Mouse (Mus musculus) thymus, postnatal 0 days (tissue): Measurements from ENCODE around the gene Olfr54. TPM values are rescaled to one million over a fixed set of nuclear protein-coding genes. Genes with fewer than 3 reads are reported as not detected.
"Not testable (repeated sequence)": the region's sequence is repeated elsewhere in the genome, so short reads cannot be mapped to it uniquely, and the experiment has no call there.

Experiments used
- DNase-seq: peaks from one replicate; pipeline ENCODE4 v3.0.0-alpha.2; 2015; ENCODE audit warnings: low spot score
- polyA plus RNA-seq: library from polyadenylated mRNA; unstranded; fragments of >200 nt; fragmentation: Nextera tagmentation; extraction: Ambion mirVana; gene quantifications from 2 replicates; pipeline ENCODE4 v1.2.1, GENCODE M21; 2015

Olfr54 gene
- 0.03 TPM in 1 of 2 replicates, not detected in the other for polyA plus RNA-seq

DNA sequence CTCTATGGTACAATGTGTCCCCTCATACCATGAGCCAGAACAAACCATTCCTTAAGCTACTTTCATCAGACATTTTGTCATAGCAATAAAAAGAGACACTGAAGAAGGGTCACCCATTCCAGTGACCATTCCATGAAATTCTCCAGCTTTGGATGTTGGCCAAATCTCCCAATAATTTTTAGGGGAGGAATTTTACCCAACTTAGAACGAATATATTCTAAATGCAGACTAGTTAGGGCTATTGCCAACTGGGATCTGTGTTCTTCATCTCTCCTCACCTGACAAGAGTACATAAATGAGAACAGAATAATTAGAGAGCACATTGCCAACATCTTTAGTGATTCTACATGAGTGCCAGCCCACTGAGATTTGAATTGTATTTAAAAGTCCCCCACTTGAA lies at the start of gene Olfr54:
TSS of gene Olfr54 (plus strand) at position 301 of the 400 bp plus-strand sequence.
- DNase-seq = no peak

DNA sequence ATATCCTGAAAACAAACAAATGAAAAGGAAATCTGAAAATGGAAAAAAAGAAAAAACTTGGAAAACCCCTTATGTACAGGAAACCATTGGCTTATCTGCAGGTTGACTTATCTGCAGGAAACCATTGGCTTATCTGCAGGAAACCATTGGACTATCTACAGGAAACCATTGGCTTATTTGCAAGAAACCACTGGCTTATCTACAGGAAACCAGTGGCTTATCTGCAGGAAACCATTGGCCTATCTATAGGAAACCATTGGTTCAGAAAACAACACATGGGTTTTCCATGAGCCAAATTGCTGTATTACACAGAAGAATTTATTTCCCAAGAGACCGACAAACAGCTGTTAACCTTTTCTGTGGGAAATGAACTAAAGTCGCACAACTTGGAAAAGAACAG lies 49.1 kb upstream of the Olfr54 start:
- no peak for DNase-seq

DNA sequence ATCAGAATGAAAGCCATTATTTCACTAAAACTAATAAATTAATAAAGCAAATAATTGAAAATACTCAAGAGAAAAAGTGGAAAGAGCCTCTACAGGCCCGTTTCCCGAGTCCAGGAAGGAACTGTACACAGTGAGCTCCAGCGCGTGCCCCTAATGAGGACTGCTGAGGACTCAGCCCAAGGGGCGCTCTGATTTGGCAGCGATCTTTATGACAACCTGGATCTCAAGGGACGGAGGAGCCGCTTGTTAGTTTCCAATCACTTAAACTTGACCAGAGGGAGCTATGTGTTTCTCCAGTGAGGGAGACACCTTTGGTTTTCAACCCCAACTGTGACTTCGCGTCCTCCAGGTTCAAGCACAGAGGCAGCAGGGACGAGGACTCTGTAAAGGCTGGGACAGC lies 47.8 kb upstream of the Olfr54 start, which contains the start of gene Olfr1378:
TSS of gene Olfr1378 (plus strand) at position 301 of the 400 bp plus-strand sequence.
- no peak for DNase-seq

DNA sequence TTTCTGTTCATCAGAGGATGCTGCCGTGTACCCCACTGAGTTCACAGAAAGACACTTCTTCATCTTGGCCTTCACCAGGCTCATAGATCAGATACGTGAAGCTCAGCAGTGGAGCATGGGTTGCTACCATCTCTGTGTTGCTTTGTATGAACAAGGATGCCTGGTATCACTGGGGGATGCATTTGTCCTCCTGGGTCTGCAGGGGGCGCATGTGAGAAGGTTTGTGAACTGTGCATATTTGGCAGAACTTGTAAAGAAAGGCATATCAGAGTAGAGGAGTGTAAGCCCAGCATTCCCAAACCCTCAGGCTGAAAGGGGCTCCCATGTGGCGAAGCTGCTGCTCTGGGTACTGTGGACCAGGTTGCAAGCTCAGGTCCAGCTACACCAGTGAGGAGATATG lies 36.8 kb upstream of the Olfr54 start:
- DNase-seq = no peak

DNA sequence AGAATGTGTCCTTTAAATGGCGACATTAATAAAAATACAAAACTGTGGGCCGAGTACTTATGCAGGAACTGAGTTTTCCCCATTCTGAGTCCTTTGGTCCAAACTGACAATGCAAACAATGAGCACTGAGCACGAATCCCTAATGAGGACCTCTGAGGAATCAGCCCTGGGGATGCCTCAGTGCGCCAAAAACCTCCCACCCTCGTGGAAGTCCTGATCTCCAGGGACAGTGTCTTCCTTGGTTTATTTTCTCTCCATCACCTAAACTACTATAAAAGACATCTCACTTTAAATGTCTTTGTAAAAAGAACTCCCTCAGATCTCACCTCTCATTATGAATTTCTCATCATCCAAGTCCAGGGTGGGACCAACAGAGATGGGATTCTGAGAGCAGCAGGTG lies 32.4 kb upstream of the Olfr54 start, which contains the start of gene Olfr1377:
TSS of gene Olfr1377 (plus strand) at position 301 of the 400 bp plus-strand sequence.
- DNase-seq = no peak

DNA sequence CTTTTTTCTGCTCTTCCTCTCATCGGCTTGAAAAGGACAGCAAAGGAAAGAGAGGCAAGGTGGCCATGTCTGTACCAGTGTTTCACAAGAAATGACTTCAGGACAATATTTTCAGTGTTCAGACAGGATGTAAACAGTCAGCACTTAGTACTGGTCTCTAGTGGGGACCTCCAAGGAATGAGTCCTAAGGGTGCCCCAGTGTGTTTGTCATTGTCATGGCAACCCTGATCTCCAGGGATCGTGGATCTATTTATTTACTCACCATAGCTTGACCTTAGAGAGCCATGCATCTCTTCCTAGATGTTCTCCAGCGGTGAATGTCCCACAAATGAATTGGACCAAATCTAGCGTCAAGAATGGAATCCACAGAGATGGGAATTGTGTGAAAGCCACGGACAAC lies 10.7 kb upstream of the Olfr54 start, which contains the start of gene Olfr51:
TSS of gene Olfr51 (plus strand) at position 301 of the 400 bp plus-strand sequence.
- no peak for DNase-seq

DNA sequence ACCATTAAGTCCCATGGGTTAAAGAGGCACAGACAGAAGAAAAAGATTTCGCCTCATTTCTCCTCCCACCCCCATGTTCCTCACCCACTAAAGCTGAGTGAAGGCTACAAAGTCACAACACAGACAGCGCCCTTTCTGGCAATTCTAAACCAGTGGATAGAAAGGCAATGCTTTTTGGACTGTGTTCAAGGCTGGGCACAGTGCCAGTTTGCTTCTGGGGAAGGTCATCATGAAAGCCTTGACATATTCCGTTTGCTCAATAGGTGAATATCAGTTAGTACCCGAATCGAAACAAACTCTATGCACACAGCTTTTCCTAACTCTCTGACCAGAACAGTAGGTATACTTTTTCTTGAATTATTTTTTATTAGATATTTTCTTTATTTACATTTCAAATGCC lies 2.2 kb upstream of the Olfr54 start:
- DNase-seq = no peak

DNA sequence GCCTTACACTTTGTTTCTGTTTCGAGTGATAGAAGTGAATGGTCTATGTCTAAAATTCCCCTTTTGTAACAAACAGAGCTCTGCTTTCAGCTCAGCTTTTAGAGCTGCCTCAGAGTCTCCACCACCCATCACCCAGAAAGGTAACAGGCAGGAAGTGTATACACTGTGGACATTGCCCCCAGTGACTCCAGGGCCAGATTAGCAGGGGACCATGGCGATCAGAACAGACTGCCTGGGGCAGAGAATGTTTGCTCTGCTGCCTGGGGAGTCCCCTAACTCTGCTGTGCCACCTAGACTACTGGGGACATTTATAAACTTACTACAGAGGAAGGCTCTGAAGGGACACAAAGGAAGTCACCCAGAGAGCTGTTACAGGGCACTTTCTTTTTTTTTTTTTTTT lies 2.3 kb downstream of the Olfr54 start:
- no peak for DNase-seq

DNA sequence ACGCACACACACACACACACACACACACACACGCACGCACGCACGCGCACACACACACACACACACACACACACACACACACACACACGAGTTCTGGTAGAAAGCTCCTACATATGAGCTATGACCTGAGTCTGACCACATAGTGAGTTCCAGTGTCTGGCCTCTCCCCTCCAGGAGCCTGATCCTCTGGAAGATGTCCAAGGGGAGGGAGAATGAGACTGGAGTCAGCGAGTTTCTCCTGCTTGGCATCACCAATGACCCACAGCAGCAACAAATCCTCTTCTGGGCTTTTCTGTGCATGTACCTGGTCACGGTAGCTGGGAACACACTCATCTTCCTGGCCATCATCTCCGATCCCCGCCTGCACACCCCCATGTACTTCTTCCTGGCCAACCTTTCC lies 12.8 kb downstream of the Olfr54 start:
- not testable (repeated sequence) for DNase-seq

DNA sequence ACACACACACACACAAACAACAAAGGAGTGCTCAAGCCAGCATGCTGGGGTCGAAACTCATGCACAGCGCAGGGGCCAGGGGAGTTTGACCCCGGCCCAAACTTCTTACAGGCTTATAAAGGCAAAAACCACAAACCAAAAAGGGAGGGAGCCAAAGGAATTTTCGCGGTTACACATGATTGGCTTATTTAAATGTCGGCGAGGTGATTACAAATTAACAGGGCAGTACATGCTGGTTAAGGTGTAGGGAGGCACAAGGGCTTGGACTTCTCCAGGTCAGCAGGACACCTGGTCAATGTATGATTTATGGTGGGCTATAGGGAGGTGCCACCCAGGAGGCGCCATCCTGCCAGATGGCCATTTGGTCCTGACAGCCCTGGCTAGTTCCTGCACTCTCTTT lies 15.3 kb downstream of the Olfr54 start:
- DNase-seq = not testable (repeated sequence)

DNA sequence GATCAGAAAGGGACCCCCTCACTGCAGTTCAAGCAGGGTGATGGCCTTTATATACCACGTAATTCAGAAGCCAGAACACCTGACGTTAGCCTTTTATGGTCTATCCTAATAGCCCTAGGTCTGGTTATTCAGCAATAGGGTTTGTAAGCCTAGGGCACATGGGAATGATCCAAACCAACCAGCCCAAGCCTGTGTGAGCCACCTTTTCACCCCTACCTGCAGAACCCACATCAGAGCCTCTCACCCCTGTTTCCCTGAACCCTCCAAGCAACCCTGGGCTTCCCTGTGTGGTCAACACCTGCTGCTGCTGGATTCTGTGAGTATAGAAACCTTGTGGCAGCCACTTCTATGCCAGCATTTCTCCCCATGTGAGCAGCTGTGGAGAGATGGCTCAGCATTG lies 16.2 kb downstream of the Olfr54 start:
- DNase-seq = no peak

DNA sequence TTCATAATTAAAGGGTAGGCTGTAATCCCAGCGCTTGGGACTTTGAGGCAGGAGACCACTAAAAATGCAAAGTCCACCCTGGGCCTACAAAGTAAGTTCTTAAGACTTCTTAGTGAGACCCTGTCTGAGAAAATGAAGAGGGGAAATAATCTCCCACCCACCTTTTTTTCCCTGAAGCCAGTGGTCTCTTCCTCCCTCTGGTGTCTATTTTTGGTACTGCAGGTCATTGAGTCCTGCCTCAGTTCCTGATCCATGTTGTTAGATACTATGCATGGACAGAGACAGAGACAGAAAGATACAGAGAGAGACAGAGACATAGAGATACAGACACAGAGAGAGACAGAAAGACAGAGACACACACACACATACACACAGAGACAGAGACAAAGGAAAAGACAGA lies 18.8 kb downstream of the Olfr54 start:
- peak; percentile 33 for DNase-seq

DNA sequence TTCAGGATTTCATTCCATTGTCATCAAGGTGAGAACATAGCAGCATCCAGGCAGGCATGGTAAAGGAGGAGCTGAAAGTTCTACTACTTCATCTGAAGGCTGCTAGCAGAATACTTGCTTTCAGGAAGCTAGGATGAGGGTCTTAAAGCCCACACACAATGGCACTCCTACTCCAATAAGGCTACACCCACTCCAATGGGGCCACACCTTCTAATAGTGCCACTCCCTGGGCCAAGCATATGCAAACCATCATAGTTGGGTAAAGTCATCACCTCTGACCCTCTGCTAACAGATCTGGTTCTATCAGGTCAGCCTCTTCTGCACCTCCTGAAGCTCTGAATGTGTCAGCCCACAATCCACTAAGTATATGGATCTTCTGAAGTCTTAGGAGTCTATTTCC lies 20.1 kb downstream of the Olfr54 start:
- DNase-seq = not testable (repeated sequence)

DNA sequence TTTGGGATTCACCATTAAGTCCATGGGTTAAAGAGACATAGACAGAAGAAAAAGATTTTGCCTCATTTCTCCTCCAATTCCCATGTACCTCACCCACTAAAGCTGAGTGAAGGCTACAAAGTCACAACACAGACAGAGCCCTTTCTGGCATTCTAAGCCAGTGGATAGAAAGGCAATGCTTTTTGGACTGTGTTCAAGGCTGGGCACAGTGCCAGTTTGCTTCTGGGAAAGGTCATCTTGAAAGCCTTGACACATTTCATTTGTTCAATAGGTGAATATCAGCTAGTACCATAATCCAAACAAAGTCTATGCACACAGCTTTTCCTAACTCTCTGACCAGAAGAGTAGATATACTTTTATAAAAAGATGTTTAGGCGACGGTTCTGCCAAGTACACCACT lies 21.9 kb downstream of the Olfr54 start:
- DNase-seq = no peak

DNA sequence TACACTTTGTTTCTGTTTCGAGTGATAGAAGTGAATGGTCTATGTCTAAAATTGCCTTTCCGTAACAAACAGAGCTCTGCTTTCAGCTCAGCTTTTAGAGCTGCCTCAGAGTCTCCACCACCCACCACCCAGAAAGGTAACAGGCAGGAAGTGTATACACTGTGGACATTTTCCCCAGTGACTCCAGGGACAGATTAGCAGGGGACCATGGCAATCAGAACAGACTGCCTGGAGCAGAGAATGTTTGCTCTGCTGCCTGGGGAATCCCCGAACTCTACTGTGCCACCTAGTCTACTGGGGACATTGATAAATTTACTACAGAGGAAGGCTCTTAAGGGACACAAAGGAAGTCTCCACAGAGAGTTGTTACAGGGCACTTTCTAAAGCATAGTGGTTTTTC lies 30.7 kb downstream of the Olfr54 start:
- DNase-seq = not testable (repeated sequence)

DNA sequence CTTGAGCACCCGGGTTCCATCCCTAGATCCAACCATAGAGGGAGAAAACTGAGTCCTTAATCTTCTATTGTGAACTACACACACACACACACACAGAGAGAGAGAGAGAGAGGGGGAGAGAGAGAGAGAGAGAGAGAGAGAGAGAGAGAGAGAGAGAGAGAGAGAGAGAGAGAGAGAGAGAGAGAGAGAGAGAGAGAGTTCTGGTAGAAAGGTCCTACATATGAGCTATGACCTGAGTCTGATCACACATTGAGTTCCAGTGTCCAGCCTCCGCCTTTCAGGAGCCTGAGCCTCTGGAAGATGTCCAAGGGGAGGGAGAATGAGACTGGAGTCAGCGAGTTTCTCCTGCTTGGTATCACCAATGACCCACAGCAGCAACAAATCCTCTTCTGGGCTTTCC lies 33.8 kb downstream of the Olfr54 start, which contains the start of gene Olfr1375:
TSS of gene Olfr1375 (plus strand) at position 301 of the 400 bp plus-strand sequence.
- DNase-seq = not testable (repeated sequence)

DNA sequence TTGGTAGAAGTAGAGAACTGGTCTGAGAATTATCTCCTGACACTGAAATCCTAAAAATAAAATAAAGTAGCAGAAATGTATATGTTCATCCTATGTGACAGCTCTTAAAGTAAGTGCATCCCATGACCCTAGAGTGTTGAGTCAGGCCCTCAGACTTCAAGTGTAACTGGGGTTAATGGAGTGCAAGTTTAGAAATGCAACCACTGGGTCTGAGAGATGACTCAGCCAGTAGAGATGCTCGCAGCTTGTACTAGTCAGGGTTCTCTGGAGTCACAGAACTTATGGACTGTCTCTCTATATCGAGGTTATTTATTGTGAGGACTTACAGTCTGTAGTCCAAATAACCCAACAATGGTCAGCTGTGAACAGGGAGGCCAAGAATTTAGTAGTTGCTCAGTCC lies 37.6 kb downstream of the Olfr54 start:
- DNase-seq = no peak

DNA sequence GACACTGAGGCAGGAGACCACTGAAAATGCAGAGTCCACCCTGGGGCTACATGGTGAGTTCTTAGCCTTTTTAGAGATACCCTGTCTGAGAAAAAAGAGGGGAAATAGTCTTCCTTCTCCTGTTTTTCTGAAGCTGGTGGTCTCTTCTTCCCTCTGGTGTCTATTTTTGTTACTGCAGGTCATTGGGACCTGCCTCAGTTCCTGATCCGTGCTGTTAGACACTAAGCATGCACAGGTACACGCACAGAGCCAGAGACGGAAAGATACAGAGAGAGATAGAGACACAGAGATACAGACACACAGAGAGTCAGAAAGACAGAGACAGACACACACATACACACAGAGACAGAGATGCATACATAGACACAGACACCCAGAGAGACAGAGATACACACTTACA lies 39.2 kb downstream of the Olfr54 start:
- peak; percentile 7 for DNase-seq

DNA sequence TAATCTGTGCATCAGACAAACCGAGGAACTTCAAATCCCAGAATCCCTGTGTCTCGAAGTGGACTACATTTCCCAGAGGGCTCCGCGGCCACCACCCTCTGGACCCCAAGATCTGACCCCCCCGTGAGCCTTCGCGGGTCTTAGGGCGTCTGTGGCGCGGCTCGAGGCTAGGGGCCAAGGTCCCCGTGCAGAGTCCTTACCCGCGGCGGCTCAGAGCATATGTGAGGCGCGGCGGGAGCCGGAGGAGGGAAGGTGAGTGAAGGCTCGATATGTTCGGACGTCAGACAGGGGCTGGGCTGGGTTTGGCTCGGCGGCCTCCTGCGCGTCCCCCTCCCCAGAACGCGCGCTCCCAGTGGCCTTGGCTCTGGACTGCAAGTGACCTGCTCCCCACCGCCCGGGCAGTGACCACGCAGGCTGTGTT lies 45.1 kb downstream of the Olfr54 start, which contains the start of gene Zfp354a:
TSS of gene Zfp354a (plus strand) at position 107 of the 421 bp plus-strand sequence.
- no peak for DNase-seq

DNA sequence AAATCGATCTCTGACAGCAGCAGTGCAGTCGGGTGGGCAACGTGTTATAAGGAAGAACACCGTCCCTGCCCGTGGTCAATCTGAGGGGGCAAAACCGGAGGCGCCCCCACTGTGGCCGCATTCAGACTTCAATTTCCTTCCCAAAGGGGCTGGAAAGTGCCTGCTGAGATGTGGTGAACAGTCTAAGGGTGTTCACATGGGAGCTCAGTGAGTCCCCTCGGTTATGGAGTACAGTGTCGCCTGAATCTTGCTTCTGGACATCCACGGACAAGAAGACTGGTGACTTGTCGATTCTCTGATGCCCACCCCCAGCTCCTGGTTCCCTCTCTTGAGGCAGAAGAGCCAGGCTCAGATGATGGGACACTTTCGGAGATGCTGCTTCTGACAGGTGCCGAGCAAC lies 45.6 kb downstream of the Olfr54 start:
- DNase-seq = no peak

DNA sequence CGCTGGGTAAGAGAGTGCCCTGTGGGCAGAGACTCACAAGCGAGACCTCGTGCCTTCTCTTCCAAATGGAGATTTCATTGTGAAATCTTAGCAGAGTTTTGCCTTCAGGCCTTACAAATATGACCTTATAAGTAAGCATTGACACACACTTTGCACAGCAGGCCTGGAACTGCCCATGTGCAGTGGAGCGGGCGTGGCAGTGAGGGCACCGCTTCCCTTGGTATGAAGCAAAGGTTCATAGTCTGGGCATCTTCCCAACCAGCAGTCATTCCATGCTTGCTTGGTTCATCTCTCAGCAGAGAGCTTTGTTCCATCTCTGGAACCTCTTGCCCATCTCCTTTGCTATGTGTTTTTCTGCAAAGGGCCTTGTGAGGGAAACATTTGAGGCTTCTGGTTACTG lies 46.9 kb downstream of the Olfr54 start:
- no peak for DNase-seq

DNA sequence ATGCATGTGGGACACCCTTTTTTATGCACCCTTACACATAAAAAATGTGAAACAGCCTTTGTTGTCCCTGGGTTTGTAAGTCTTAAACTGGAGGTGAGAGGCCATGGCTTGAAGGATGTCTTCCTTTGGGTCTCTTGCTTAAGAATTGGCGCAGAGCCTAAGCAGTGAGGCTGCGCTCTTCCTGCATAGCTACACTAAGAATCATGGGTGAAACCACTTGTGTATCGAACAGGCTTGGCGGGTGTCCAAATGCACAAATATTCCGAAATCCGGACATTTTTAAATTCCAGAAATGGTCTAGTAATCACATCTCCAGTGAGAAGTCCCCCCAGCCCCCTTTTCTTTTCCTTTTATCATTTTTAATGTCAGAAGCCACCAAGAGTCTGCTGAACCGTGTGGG lies 49.2 kb downstream of the Olfr54 start:
- no peak for DNase-seq

DNA sequence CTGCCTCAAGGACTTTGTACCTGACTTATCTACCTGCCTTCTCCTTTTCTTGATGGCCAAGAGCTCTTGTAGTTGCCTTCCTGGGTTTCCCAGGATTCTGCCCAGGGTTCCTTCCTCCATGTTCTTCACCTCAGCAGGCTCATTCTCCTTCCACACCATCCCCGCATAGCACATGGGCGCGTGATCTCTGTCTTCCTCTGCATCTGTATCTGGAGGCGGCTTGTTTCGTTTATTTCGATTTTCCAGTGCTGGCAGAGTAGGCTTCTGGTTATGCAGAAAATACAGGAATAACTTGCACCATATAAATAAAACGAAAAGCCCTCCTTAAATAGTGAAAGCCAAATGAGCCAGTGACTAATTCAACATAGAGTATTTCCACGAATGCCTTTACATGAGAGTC lies 49.8 kb downstream of the Olfr54 start:
- DNase-seq = no peak
